Mouse (Mus musculus): ENCODE measurements around the gene Bst2.
A peak's percentile ranks its signal among the peaks of the same experiment; 100 is the strongest.

Bst2 gene

GRCm38 (mm10) chr8:71537028-71537867 is at the start of gene Bst2:
Gene Bst2 (minus strand): TSS chr8:71537456.
- peak; percentile 90 for DNase-seq (ENCODE audit: extremely low read depth, low read depth)

GRCm38 (mm10) chr8:71586891-71587290 is 49.6 kb upstream of the Bst2 start:
- no peak for DNase-seq (ENCODE audit: extremely low read depth, low read depth)

GRCm38 (mm10) chr8:71580201-71580600 is 42.9 kb upstream of the Bst2 start:
- no peak for DNase-seq (ENCODE audit: extremely low read depth, low read depth)

GRCm38 (mm10) chr8:71579476-71579875 is 42.2 kb upstream of the Bst2 start:
- no peak for DNase-seq (ENCODE audit: extremely low read depth, low read depth)

GRCm38 (mm10) chr8:71579009-71579408 is 41.8 kb upstream of the Bst2 start:
- DNase-seq (ENCODE audit: extremely low read depth, low read depth), result no peak

GRCm38 (mm10) chr8:71577856-71578387 is 40.7 kb upstream of the Bst2 start:
- DNase-seq (ENCODE audit: extremely low read depth, low read depth), result no peak

- no peak for DNase-seq (ENCODE audit: extremely low read depth, low read depth)
Measured at GRCm38 (mm10) chr8:71575020-71575419, 37.8 kb upstream of the Bst2 start.

- DNase-seq (ENCODE audit: extremely low read depth, low read depth), result no peak
Measured at GRCm38 (mm10) chr8:71574426-71574825, 37.2 kb upstream of the Bst2 start.

- no peak for DNase-seq (ENCODE audit: extremely low read depth, low read depth)
Measured at GRCm38 (mm10) chr8:71572847-71573633, 35.8 kb upstream of the Bst2 start.

GRCm38 (mm10) chr8:71572077-71572476 is 34.8 kb upstream of the Bst2 start:
- no peak for DNase-seq (ENCODE audit: extremely low read depth, low read depth)

GRCm38 (mm10) chr8:71570291-71570954 is 33.2 kb upstream of the Bst2 start:
- no peak for DNase-seq (ENCODE audit: extremely low read depth, low read depth)

GRCm38 (mm10) chr8:71569366-71570290 is 32.4 kb upstream of the Bst2 start:
- DNase-seq (ENCODE audit: extremely low read depth, low read depth), result no peak

- DNase-seq (ENCODE audit: extremely low read depth, low read depth), result no peak
Measured at GRCm38 (mm10) chr8:71568941-71569340, 31.7 kb upstream of the Bst2 start.

- no peak for DNase-seq (ENCODE audit: extremely low read depth, low read depth)
Measured at GRCm38 (mm10) chr8:71568387-71568937, 31.2 kb upstream of the Bst2 start, which contains the start of gene Slc27a1. Gene Slc27a1 (plus strand): TSS chr8:71568882.

GRCm38 (mm10) chr8:71567587-71567986 is 30.3 kb upstream of the Bst2 start:
- DNase-seq (ENCODE audit: extremely low read depth, low read depth), result no peak

GRCm38 (mm10) chr8:71566501-71566900 is 29.2 kb upstream of the Bst2 start, which contains the start of gene Nxnl1:
Gene Nxnl1 (minus strand): TSS chr8:71566601.
- no peak for DNase-seq (ENCODE audit: extremely low read depth, low read depth)

GRCm38 (mm10) chr8:71563992-71564391 is 26.7 kb upstream of the Bst2 start:
- no peak for DNase-seq (ENCODE audit: extremely low read depth, low read depth)

GRCm38 (mm10) chr8:71562751-71563150 is 25.5 kb upstream of the Bst2 start:
- no peak for DNase-seq (ENCODE audit: extremely low read depth, low read depth)

GRCm38 (mm10) chr8:71561401-71561800 is 24.1 kb upstream of the Bst2 start:
- no peak for DNase-seq (ENCODE audit: extremely low read depth, low read depth)

GRCm38 (mm10) chr8:71560765-71561164 is 23.5 kb upstream of the Bst2 start:
- no peak for DNase-seq (ENCODE audit: extremely low read depth, low read depth)

Measured in MEL-GATA-1-ER (cell line).